Mouse (Mus musculus) spleen, adult 18-20 months (tissue): ENCODE results near the gene Papss2.

Experiments
- DNase-seq, 2 experiments: peaks; one replicate each; pipeline ENCODE4 v3.0.0; 2022; ENCODE audit warnings: mixed read lengths in 2 of 2

Papss2 gene

GRCm38 (mm10) chr19:32595506-32596286 lies at the start of gene Papss2:
Gene Papss2, plus strand, starts transcription at chr19:32595790.
- DNase-seq, result peak; percentile 12 to 40

- no peak for DNase-seq
These were observed 48.2 kb upstream of the Papss2 start for GRCm38 (mm10) chr19:32547396-32547795.

GRCm38 (mm10) chr19:32548202-32548601 lies 47.4 kb upstream of the Papss2 start:
- DNase-seq, result no peak

- DNase-seq, result no peak
These were observed 45.1 kb upstream of the Papss2 start for GRCm38 (mm10) chr19:32550446-32550845.

GRCm38 (mm10) chr19:32551442-32551841 lies 44.1 kb upstream of the Papss2 start:
- no peak for DNase-seq

GRCm38 (mm10) chr19:32552106-32552505 lies 43.5 kb upstream of the Papss2 start:
- DNase-seq, result no peak

GRCm38 (mm10) chr19:32553310-32553709 lies 42.3 kb upstream of the Papss2 start:
- DNase-seq, result no peak

GRCm38 (mm10) chr19:32555257-32555656 lies 40.3 kb upstream of the Papss2 start:
- no peak for DNase-seq

GRCm38 (mm10) chr19:32567025-32567424 lies 28.6 kb upstream of the Papss2 start:
- no peak for DNase-seq

- DNase-seq, result no peak
These were observed 28.1 kb upstream of the Papss2 start for GRCm38 (mm10) chr19:32567447-32567846.

GRCm38 (mm10) chr19:32568470-32568869 lies 27.1 kb upstream of the Papss2 start:
- DNase-seq, result no peak

GRCm38 (mm10) chr19:32568961-32569653 lies 26.5 kb upstream of the Papss2 start:
- DNase-seq, result no peak

GRCm38 (mm10) chr19:32569725-32570124 lies 25.9 kb upstream of the Papss2 start:
- DNase-seq, result no peak

GRCm38 (mm10) chr19:32572191-32572590 lies 23.4 kb upstream of the Papss2 start:
- no peak for DNase-seq

- no peak for DNase-seq
These were observed 22.3 kb upstream of the Papss2 start for GRCm38 (mm10) chr19:32573259-32573658.

GRCm38 (mm10) chr19:32574846-32575245 lies 20.7 kb upstream of the Papss2 start:
- DNase-seq, result no peak

GRCm38 (mm10) chr19:32577749-32578148 lies 17.8 kb upstream of the Papss2 start:
- no peak for DNase-seq

- no peak for DNase-seq
These were observed 12.4 kb upstream of the Papss2 start for GRCm38 (mm10) chr19:32583091-32583766.

GRCm38 (mm10) chr19:32587727-32588126 lies 7.9 kb upstream of the Papss2 start:
- no peak for DNase-seq

GRCm38 (mm10) chr19:32592749-32593148 lies 2.8 kb upstream of the Papss2 start:
- no peak for DNase-seq

- DNase-seq, result no peak
These were observed 1.7 kb upstream of the Papss2 start for GRCm38 (mm10) chr19:32593870-32594269.

GRCm38 (mm10) chr19:32595131-32595505 lies 472 bp upstream of the Papss2 start:
- DNase-seq, result no peak

- DNase-seq, result no peak
These were observed 3.4 kb downstream of the Papss2 start for GRCm38 (mm10) chr19:32599006-32599405.

- no peak for DNase-seq
These were observed 3.8 kb downstream of the Papss2 start for GRCm38 (mm10) chr19:32599436-32599835.
